Mouse (Mus musculus) CH12.LX (cell line): ENCODE results near the gene Tspan4. TPM values are rescaled to one million over a fixed set of nuclear protein-coding genes. Genes with fewer than 3 reads are reported as not detected.

Source experiments
- DNase-seq: peaks from one replicate; pipeline ENCODE4 v3.0.0-alpha.2; 2013; ENCODE audit errors: extremely low read depth
- H3K27ac ChIP-seq: 2 replicates; pipeline ENCODE4 v1.5.1; 2012; ENCODE audit warnings: low read depth, mild to moderate bottlenecking, control low read depth, moderate library complexity; ENCODE audit not compliant: insufficient read depth
- H3K27me3 ChIP-seq: replicated peaks from 2 replicates; pipeline ENCODE3; 2012; ENCODE audit warnings: inconsistent platforms
- H3K36me3 ChIP-seq, 2 experiments: replicated peaks in 1 of 2; 2 replicates each; pipeline versions ENCODE3 to v1.6.1; 2012; ENCODE audit warnings: inconsistent platforms in 1 of 2, low read length in 1 of 2, mild to moderate bottlenecking in 1 of 2, mixed read lengths in 1 of 2, moderate library complexity in 1 of 2; ENCODE audit not compliant: control insufficient read depth in 1 of 2, insufficient read depth in 1 of 2
- H3K4me1 ChIP-seq, 2 experiments: 2 replicates each; pipeline ENCODE4 v1.6.1; 2012; ENCODE audit warnings: inconsistent platforms in 1 of 2, moderate library complexity in 1 of 2; ENCODE audit not compliant: insufficient read depth in 2 of 2, control insufficient read depth in 1 of 2
- H3K4me2 ChIP-seq: 2 replicates; pipeline ENCODE4 v1.6.1; 2012; ENCODE audit warnings: low read depth, mild to moderate bottlenecking, control low read depth; ENCODE audit not compliant: poor library complexity, insufficient read depth, severe bottlenecking
- H3K4me3 ChIP-seq, 3 experiments: fragments of 150-350 bp in 1 of 3; sonication (generic) in 1 of 3; replicated peaks in 1 of 3; 2 replicates each; pipeline versions ENCODE3 to v1.5.1; 2011 to 2012; ENCODE audit warnings: low read depth in 2 of 3, low read length in 2 of 3, mild to moderate bottlenecking in 2 of 3, moderate library complexity in 2 of 3, control low read depth in 1 of 3, improper control_type of control experiment in 1 of 3, inconsistent platforms in 1 of 3, mixed read lengths in 1 of 3; ENCODE audit not compliant: poor library complexity in 1 of 3
- H3K79me2 ChIP-seq: replicated peaks from 2 replicates; pipeline ENCODE4 v1.6.1; 2012; ENCODE audit warnings: mild to moderate bottlenecking, moderate library complexity; ENCODE audit not compliant: control insufficient read depth, poor library complexity, insufficient read depth, severe bottlenecking; ENCODE audit errors: extremely low read depth
- H3K9ac ChIP-seq: 2 replicates; pipeline ENCODE4 v1.6.1; 2012; ENCODE audit warnings: low read depth, mild to moderate bottlenecking, control low read depth, moderate library complexity; ENCODE audit not compliant: insufficient read depth
- H3K9me3 ChIP-seq: replicated peaks from 2 replicates; pipeline ENCODE3; 2012; ENCODE audit warnings: low read length, inconsistent platforms, mixed read lengths
- BHLHE40 ChIP-seq: IDR thresholded peaks from 2 replicates; pipeline ENCODE4 v1.6.1; 2011; ENCODE audit warnings: mild to moderate bottlenecking, low read depth, low read length, improper control_type of control experiment
- CHD2 ChIP-seq: IDR thresholded peaks from 2 replicates; pipeline ENCODE4 v1.6.1; 2011; ENCODE audit warnings: low read length, improper control_type of control experiment
- E2F4 ChIP-seq: IDR thresholded peaks from 2 replicates; pipeline ENCODE4 v1.6.1; 2011; ENCODE audit warnings: low read depth, low read length, improper control_type of control experiment; ENCODE audit not compliant: insufficient replicate concordance
- ELF1 ChIP-seq: IDR thresholded peaks from 2 replicates; pipeline ENCODE4 v1.6.1; 2014; ENCODE audit warnings: low read depth, mild to moderate bottlenecking, inconsistent platforms, low read length, improper control_type of control experiment
- EP300 ChIP-seq: IDR thresholded peaks from 2 replicates; pipeline ENCODE4 v1.6.1; 2011; ENCODE audit warnings: low read length, improper control_type of control experiment
- GABPA ChIP-seq: IDR thresholded peaks from 2 replicates; pipeline ENCODE4 v1.6.1; 2012; ENCODE audit warnings: low read depth, low read length, improper control_type of control experiment, inconsistent platforms; ENCODE audit not compliant: insufficient replicate concordance
- IRF4 ChIP-seq: IDR thresholded peaks from 2 replicates; pipeline ENCODE4 v1.6.1; 2014; ENCODE audit warnings: low read depth, mild to moderate bottlenecking, inconsistent platforms, low read length, improper control_type of control experiment
- MAX ChIP-seq: IDR thresholded peaks from 2 replicates; pipeline ENCODE4 v1.6.1; 2011; ENCODE audit warnings: low read length, improper control_type of control experiment
- MAZ ChIP-seq: IDR thresholded peaks from 2 replicates; pipeline ENCODE4 v1.6.1; 2012; ENCODE audit warnings: low read depth, mild to moderate bottlenecking, inconsistent platforms, low read length, improper control_type of control experiment, moderate library complexity
- MXI1 ChIP-seq: IDR thresholded peaks from 2 replicates; pipeline ENCODE4 v1.6.1; 2011; ENCODE audit warnings: mild to moderate bottlenecking, low read depth, low read length, improper control_type of control experiment
- NELFE ChIP-seq: IDR thresholded peaks from 2 replicates; pipeline ENCODE4 v1.6.1; 2011; ENCODE audit warnings: low read depth, low read length, improper control_type of control experiment
- SIN3A ChIP-seq: IDR thresholded peaks from 2 replicates; pipeline ENCODE4 v1.6.1; 2012; ENCODE audit warnings: low read length, improper control_type of control experiment, inconsistent platforms
- SMC3 ChIP-seq: IDR thresholded peaks from 2 replicates; pipeline ENCODE4 v1.6.1; 2011; ENCODE audit warnings: low read depth, low read length, improper control_type of control experiment
- TBP ChIP-seq: conservative IDR thresholded peaks from 2 replicates; pipeline ENCODE4 v1.6.1; 2011; ENCODE audit warnings: low read depth, low read length, improper control_type of control experiment
- TCF12 ChIP-seq: IDR thresholded peaks from 2 replicates; pipeline ENCODE4 v1.6.1; 2014; ENCODE audit warnings: low read depth, mild to moderate bottlenecking, inconsistent platforms, low read length, improper control_type of control experiment
- USF2 ChIP-seq: conservative IDR thresholded peaks from 2 replicates; pipeline ENCODE4 v1.6.1; 2011; ENCODE audit warnings: low read depth, low read length, improper control_type of control experiment
- ZKSCAN1 ChIP-seq: IDR thresholded peaks from 2 replicates; pipeline ENCODE4 v1.6.1; 2012; ENCODE audit warnings: low read depth, inconsistent platforms, low read length, improper control_type of control experiment, borderline replicate concordance
- ZNF384 ChIP-seq: IDR thresholded peaks from 2 replicates; pipeline ENCODE4 v1.6.1; 2012; ENCODE audit warnings: low read depth, low read length, improper control_type of control experiment, inconsistent platforms
- dilution Hi-C: fragments of 300-500 bp; cut with MboI; formaldehyde crosslinking; loops from 2 replicates; pipeline ENCODE4 v1.14.3; 2020; ENCODE audit warnings: low sequenced_read_pairs; ENCODE audit not compliant: extremely low pct_unique_long_range_greater_than_20kb, extremely low pct_ligation_motif_present
- in situ Hi-C: fragments of 300-500 bp; cut with MboI; formaldehyde crosslinking; loops from 3 replicates; pipeline ENCODE4 v1.14.3; 2019; ENCODE audit warnings: low sequenced_read_pairs, low pct_ligation_motif_present, low pct_unique_long_range_greater_than_20kb, mixed read lengths
- polyA plus RNA-seq: library from polyadenylated mRNA; unstranded; fragments of >175 nt; gene quantifications from 2 replicates; pipeline ENCODE4 v1.2.1, GENCODE M21; 2012; ENCODE audit warnings: low read depth; ENCODE audit not compliant: insufficient read length
- total RNA-seq, 2 experiments: library from RNA; depleted of rRNA; stranded (reverse); fragments of 300-350 nt in 1 of 2; fragments of >200 nt in 1 of 2; gene quantifications; 2 replicates each; pipeline ENCODE4 v1.2.3; 2012 to 2014

Tspan4 gene
- total and polyA plus RNA-seq, 3 experiments = 21.2 to 28.9 (median 28.4) TPM

GRCm38 (mm10) chr7:141466045-141466394 lies 9.0 kb upstream of the Tspan4 start:
- H3K27me3 ChIP-seq = no peaks in the 10 kb centered on the region
- in situ Hi-C loops = no loop called here
- H3K4me1 ChIP-seq = peaks cover 26 to 51% of the 10 kb centered on the region in 2 experiments
- H3K27ac ChIP-seq = no peak overlapping the region
- H3K9me3 ChIP-seq = no peaks in the 10 kb centered on the region
- H3K9ac ChIP-seq = no peak overlapping the region
- H3K79me2 ChIP-seq = no peaks in the 10 kb centered on the region
- H3K36me3 ChIP-seq = peaks cover 13 to 22% of the 10 kb centered on the region in 2 experiments
- DNase-seq = no peak
- no peak overlapping the region for H3K4me2 ChIP-seq
- TF ChIP-seq SIN3A (no peak), MAX (no peak), SMC3 (no peak), USF2 (no peak), NELFE (no peak), EP300 (no peak), MXI1 (no peak), ZKSCAN1 (no peak), ZNF384 (no peak), IRF4 (no peak)
- dilution Hi-C loops = no loop called here
- no peak overlapping the region for H3K4me3 ChIP-seq

- H3K9ac ChIP-seq = peak overlapping the region; percentile 66; the same call in 1 of the 2 replicates
- H3K79me2 ChIP-seq = no peaks in the 10 kb centered on the region
- H3K4me3 ChIP-seq = peak overlapping the region; percentile 67 to 84 (median 79)
- H3K27me3 ChIP-seq = no peaks in the 10 kb centered on the region
- no peak for DNase-seq
- H3K27ac ChIP-seq = peak overlapping the region; percentile 29; the same call in 1 of the 2 replicates
- H3K36me3 ChIP-seq = peaks cover 19 to 28% of the 10 kb centered on the region in 2 experiments
- H3K4me1 ChIP-seq = peaks cover 26 to 51% of the 10 kb centered on the region in 2 experiments
- no peaks in the 10 kb centered on the region for H3K9me3 ChIP-seq
- H3K4me2 ChIP-seq = peak overlapping the region; percentile 44
- in situ Hi-C loops = no loop called here
- TF ChIP-seq ELF1 (no peak), E2F4 (no peak), MAZ (no peak), CHD2 (no peak), TBP (no peak), TCF12 (no peak), GABPA (no peak), BHLHE40 (no peak), IRF4 (no peak), MAX (no peak), NELFE (no peak), ZNF384 (no peak), EP300 (no peak)
- TF ChIP-seq, all 38 proteins: peak for 0
- dilution Hi-C loops = no loop called here
Measured at GRCm38 (mm10) chr7:141466607-141467148, 8.4 kb upstream of the Tspan4 start.
